Comparison of ENCODE assay signal across 8 mouse cellular contexts in the genomic region with DNA sequence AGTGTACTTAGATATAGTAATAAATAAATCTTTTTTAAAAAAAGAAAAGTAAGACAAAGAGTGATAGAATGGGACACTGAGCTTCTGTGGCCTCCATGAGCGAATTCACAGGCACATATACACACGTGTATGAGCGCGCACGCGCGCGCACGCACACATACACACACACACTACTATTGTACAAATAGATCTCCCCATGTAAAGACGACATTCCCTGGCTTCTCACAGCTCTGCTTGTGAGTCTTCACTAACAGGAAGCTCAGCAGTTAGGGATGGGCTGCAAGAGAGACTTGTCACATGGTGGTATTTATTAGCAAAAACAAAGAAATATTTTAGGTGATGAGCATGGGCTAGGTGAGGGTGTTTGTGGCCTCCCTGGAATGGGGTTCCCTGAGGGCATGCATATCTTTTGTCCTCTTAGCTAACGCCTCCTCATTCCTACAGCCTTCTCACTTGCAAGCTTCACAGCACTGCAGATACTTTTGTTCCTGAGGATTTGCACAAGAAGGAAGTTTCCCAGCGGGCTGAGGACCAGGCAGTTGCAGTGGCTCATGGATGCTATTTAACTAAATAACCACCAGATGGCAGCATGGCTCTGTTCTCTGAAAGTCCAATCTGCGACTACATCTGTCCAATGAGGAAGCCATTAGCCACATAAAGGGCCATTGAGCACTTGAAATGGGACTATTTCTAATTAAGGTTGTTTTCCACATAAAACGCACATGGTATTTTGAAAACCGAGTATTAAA. TPM values are rescaled to one million over a fixed set of nuclear protein-coding genes. Genes with fewer than 3 reads are reported as not detected.
A peak's percentile ranks its signal among the peaks of the same experiment; 100 is the strongest.
DNase-seq lines count a peak whose midpoint lies in the region; ATAC-seq lines count a peak whose summit lies in the region.
"Had no signal": no experiment of that assay in that cellular context is flagged by ENCODE, and none has a peak within 500 bp of the region (broad histone marks: within the 10 kb centered on the region; RNA-seq: fewer than 3 reads in every experiment).

No protein-coding gene starts in this region.

- H3K36me3 ChIP-seq in forebrain, embryonic 13.5 days (ENCODE audit: poor library complexity, severe bottlenecking) = no peaks in the 10 kb centered on the region
- H3K36me3 ChIP-seq in hindbrain, embryonic 12.5 days = no peaks in the 10 kb centered on the region

- DNase-seq in NIH3T3 (ENCODE audit: low read depth) = peak; percentile 89
- DNase-seq in c-Kit-positive CD71-positive TER-119-negative erythroid progenitor cells, embryonic 14.5 days (ENCODE audit: low read depth) = peak; percentile 66
- DNase-seq in layer of hippocampus, adult 8-10 months (ENCODE audit: low spot score in 2 of 2) = peak; percentile 67 to 73
- peak; percentile 81 for DNase-seq in lung, postnatal 10 days
- DNase-seq in right cerebral cortex, adult 18-20 months = peak; percentile 80

- no peak overlapping the region for H3K27ac ChIP-seq in forebrain, embryonic 13.5 days
- H3K27ac ChIP-seq in hindbrain, embryonic 12.5 days = no peak overlapping the region

- ATAC-seq in forebrain, embryonic 13.5 days = peak; percentile 85
- peak; percentile 72 for ATAC-seq in hindbrain, embryonic 12.5 days (ENCODE audit: low FRiP score)

- H3K4me1 ChIP-seq in forebrain, embryonic 13.5 days = peaks cover 4% of the 10 kb centered on the region; the same call in 1 of the 2 replicates
- no peaks in the 10 kb centered on the region for H3K4me1 ChIP-seq in hindbrain, embryonic 12.5 days

- no peak overlapping the region for H3K4me2 ChIP-seq in forebrain, embryonic 13.5 days
- H3K4me2 ChIP-seq in hindbrain, embryonic 12.5 days (replicated peaks) = no peak overlapping the region

- no peaks in the 10 kb centered on the region for H3K9me3 ChIP-seq in forebrain, embryonic 13.5 days (replicated peaks)
- no peaks in the 10 kb centered on the region for H3K9me3 ChIP-seq in hindbrain, embryonic 12.5 days (replicated peaks)

- no peak overlapping the region for H3K4me3 ChIP-seq in forebrain, embryonic 13.5 days
- no peak overlapping the region for H3K4me3 ChIP-seq in hindbrain, embryonic 12.5 days
- H3K4me3 ChIP-seq: myocyte had no signal

- no peak overlapping the region for H3K9ac ChIP-seq in forebrain, embryonic 13.5 days
- no peak overlapping the region for H3K9ac ChIP-seq in hindbrain, embryonic 12.5 days

- 52% methylated on average over 15 of the region's 15 CpGs for WGBS in forebrain, embryonic 13.5 days
- 55% methylated on average over 15 of the region's 15 CpGs for WGBS in hindbrain, embryonic 12.5 days

- no peaks in the 10 kb centered on the region for H3K27me3 ChIP-seq in forebrain, embryonic 13.5 days
- no peaks in the 10 kb centered on the region for H3K27me3 ChIP-seq in hindbrain, embryonic 12.5 days

RNA-seq across cellular contexts. Expression of gene A830005F24Rik, which starts 14.9 kb away (rescaled TPM):
- 2.6 and 3.5 TPM in 2 replicates for polyA plus RNA-seq in forebrain, embryonic 13.5 days (2015; fragmentation: Nextera tagmentation; extraction: Ambion mirVana)
- 3.2 and 4.0 TPM in 2 replicates for polyA plus RNA-seq in hindbrain, embryonic 12.5 days (2016; fragmentation: Nextera tagmentation; extraction: Ambion mirVana)
- total RNA-seq in layer of hippocampus, adult 8-10 months (2022) = 1 to 10 TPM; 1.2 to 3.4 (median 2.1) TPM

RNA-seq across cellular contexts. Expression of gene Zfp169, which starts 15.0 kb away (rescaled TPM):
- polyA plus RNA-seq in forebrain, embryonic 13.5 days (2015; fragmentation: Nextera tagmentation; extraction: Ambion mirVana) = 6.0 and 7.1 TPM in 2 replicates
- polyA plus RNA-seq in hindbrain, embryonic 12.5 days (2016; fragmentation: Nextera tagmentation; extraction: Ambion mirVana) = 7.4 TPM in 2 replicates
- total RNA-seq in layer of hippocampus, adult 8-10 months (2022) = 10 to 100 TPM; 21.4 to 27.6 (median 23.2) TPM
